Mouse (Mus musculus) brain, embryonic 14.5 days (tissue): ENCODE data around the gene Aff3. TPM values are rescaled to one million over a fixed set of nuclear protein-coding genes. Genes with fewer than 3 reads are reported as not detected.

ENCODE experiments used
- DNase-seq: peaks from one replicate; pipeline ENCODE4 v3.0.0-alpha.2; 2011; ENCODE audit warnings: low read depth
- CTCF ChIP-seq: fragments of 200-500 bp; IDR thresholded peaks from 2 replicates; pipeline ENCODE4 v1.5.1; 2012; ENCODE audit warnings: inconsistent platforms, mild to moderate bottlenecking, moderate library complexity, borderline replicate concordance; ENCODE audit not compliant: insufficient read depth, insufficient read length; ENCODE audit errors: extremely low read depth
- POLR2A ChIP-seq: fragments of 200-500 bp; IDR thresholded peaks from 2 replicates; pipeline ENCODE4 v1.6.1; 2012; ENCODE audit warnings: mild to moderate bottlenecking, inconsistent platforms, borderline replicate concordance; ENCODE audit not compliant: poor library complexity, insufficient read depth, insufficient read length, severe bottlenecking; ENCODE audit errors: extremely low read depth
- polyA plus RNA-seq: library from polyadenylated mRNA; depleted of rRNA; stranded (reverse); fragments of >200 nt; gene quantifications from 2 replicates; pipeline ENCODE4 v1.2.3, GENCODE M21; 2012

The Aff3 gene
- polyA plus RNA-seq, 1 experiment, result 52.5 TPM

DNA sequence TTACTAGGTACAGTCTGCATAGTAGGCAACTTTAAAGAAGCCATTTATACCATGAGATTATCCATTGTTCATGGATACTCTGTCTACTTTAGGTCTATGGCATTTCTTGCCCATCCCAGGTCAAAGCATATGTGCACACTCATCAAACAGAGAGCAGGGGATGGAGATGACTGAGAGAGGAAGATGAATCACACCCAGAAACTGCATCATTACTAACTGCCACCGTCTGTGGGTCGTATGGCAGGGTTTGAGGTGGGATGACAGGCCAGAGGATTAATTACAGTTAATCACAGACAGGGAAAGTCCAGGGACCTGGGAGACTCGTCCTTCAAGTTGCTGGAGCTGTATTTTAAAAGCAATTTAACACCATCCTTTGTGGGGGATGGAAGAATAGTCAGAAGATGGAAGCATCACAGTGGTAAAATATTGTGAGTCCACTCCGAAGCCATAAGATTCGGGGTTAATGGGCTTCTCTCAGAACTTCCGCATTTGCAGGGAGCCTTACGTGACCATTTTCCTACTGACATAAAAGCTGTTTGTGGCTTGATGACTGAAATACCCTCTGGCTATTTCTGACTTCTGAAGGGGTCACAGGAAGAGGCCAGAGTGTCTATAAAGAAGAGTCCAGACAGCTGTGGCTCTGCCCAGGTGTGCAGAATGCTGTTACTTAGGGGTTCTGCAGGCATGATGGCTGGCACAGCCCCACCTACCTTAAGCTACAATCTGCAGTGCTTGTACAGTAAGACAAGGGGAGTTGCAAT is 427.5 kb downstream of the Aff3 start:
- TF ChIP-seq CTCF, result no peak

DNA sequence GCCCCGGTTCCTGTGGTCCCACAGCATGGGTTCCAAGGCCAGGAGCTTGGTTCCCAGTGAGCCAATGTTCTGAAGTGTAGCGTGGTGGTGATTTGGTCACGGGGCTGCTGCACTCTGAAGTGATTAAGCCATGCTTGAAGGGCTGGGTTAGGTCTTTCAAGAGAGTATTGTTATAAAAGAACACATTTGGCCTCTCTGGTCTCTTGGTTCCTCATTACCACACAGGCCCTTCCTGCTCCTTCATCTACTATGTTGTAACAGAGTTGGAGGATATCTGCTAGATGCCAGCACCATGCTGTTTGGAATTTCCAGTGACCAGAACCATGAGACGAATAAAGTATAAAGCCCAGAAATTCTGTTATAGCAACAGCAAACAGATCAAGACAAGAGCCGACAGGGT is 431.6 kb downstream of the Aff3 start:
- TF ChIP-seq POLR2A, result no peak
- TF ChIP-seq CTCF, result no peak
- no peak for DNase-seq

More for the DNA sequence above, 427.5 kb downstream of the Aff3 start:
- no peak for DNase-seq

DNA sequence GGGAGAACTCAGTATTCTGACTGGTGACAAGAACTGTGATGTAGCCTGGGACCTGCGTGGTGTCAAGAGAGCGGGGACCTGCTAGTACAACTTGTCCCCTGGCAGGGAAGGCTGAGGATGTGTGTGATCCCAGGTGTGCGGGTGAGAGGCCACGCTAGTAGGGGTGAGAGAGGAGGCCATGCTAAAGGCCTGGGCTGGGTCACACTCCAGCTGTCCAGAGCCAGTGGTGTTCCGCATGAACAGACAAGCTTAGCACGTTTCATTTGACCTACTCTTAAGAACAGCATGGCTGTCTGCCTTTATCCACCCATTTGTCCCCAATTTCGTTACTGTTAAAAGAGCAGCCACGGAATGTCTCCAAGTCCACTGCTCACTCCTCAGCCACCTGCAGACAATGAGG is 434.7 kb downstream of the Aff3 start:
- no peak for DNase-seq
- no peak for TF ChIP-seq CTCF

DNA sequence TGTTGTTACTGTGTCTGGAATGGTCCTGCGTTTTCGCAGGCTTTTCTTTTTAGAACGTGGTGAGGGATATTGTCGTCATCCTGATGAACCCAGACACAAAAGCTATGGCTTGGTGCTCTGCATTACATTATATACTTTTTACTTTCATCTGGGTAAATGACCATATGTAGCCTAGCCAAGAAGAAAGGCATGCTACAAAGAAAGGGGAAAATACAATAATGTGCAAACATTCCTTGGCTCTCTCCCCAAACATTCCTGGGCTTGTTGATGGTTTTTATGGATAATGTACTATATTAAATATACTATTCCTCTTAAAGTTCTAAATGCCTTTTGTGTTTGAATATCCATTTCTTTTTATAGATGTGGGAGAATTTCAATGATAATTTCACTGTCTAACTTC is 435.9 kb downstream of the Aff3 start:
- no peak for TF ChIP-seq POLR2A
- no peak for DNase-seq

DNA sequence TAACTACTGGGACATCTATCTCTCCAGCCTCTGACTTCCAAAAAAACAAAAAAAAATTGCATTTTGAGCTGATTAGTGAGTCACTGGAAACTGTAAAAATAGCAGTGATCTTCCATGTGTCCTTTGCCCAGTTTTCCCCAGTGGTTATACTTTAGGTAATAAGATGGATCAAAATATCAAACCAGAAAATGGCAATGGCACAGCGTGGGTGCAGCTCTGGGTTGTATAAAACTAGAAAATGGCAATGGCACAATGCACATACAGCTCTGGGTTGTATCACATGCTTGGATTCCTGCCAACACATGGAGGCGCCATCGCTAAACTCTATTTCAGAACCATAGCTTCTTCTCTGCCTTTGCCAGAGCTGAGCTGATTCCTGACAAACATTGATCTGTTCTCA is 439.6 kb downstream of the Aff3 start:
- DNase-seq, result no peak
- no peak for TF ChIP-seq CTCF
- TF ChIP-seq POLR2A, result no peak

DNA sequence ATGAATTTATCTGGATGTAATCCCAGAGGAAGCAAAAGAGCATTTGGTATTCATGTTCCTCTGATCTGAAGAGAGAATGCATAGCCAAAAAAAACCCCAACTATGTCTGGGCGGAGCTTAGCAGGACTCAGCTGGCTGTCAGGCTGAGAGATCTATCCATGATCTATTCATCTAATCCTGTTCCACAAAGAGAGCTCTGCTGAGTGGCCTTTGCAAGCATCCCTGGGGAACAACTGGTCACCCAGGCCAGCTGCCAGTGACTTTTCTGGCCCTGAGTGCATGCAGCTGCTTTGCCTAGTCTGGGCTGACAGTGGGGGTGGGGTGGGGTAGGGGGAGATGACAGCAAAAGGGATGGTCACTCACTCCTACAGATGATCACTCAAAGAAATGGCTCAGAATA is 442.6 kb downstream of the Aff3 start:
- no peak for DNase-seq
- TF ChIP-seq CTCF (no peak), POLR2A (no peak)

DNA sequence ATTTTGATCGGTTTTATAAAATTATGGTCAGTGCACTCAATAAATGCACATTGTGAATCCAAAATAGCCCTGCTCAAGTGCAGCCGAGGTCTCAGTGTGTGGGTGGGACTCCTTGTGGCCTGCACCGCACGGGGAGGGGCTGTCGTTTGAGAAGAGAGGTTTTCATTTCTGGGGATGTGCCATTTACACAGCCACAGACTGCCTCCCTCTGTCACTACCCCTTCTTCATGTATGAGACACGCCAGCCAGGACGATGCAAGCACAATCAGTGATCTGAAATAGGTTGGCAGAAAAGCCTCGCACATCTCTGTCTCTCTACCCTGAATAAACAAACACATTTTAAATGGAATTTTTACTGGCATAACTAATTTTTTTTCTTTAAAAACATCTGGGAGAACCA is 443.3 kb downstream of the Aff3 start:
- DNase-seq, result no peak
- TF ChIP-seq POLR2A, result no peak
- TF ChIP-seq CTCF, result no peak

DNA sequence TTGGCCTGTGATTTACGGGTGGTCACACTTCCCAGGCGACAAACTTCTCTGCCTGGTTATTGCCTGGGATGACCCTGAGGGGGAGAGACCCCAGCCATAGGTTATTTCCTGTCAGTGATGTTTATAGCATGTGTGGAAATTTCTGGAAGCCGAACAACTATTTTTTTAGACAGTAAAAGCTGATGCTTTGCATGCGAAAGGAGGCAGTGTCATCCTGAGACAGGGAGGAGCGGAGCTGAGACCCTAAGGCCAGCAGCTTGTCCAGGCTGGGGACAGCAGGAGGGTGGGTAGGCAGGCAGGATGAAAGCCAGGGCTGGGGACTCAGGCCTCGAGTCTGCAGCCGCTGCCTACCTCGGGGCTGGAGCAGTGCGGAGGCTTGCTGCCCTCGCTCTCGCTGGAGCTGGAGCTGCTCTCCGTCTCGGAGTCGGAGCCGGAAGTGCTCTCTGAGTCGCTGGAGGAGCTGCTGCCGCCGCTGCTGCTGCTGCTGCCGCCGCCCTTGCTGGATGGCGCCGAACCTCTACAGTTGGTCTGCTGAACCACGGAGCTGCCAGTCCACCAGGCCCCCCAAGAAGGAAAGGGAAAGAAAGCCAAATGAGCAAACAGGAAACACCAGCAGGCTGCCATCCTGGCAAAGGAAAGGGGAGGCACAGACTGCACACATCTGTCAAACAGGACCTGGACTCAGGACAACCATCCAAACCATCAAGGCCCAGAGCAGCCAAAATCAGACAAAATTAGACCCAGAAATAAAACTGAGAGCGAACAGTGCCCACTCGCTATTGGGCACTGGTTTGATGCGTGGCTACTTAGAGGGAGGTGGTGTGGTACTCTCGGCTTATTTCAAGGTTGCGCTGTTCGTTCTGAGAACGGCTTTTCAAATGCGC is 446.6 kb downstream of the Aff3 start:
- DNase-seq, result no peak
- TF ChIP-seq CTCF (no peak), POLR2A (no peak)

DNA sequence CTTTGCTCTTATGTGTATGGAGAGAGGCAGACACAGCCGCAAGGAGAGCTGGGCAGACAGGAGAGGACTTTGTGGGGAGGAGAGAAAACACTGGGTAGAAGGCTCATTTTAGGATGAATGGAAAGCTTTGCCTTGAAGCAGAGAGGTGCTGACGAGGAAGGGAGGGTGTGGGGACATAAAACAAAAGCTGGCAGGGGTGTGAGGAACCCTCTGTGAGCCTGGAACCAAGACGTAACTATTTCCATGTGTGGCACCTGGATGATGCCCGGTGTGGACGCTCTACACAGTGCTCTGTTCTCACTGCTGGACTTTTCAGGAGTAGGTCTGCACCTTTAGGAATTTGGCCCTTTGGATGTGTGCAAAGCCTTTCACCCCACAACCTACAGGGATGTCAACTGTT is 447.7 kb downstream of the Aff3 start:
- DNase-seq, result no peak
- TF ChIP-seq CTCF (no peak), POLR2A (no peak)

DNA sequence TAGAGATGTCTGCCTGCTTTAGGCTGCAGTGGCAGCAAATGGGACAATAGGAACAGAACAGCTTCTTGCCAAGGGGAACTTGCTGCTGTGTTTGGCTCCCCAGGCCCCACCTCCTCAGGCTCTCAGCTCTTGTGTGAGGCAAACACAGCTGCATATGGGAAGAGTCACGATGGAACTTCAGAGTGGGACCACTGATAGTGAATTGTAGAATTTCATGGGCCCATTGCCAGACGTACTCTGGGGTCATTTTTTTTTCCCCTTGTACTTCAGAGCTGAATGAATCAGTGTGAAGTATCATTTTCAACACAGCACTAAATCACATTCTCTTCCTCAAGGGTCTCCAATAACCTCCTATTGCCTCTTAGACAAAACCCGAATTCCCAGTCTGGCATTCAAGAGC is 451.4 kb downstream of the Aff3 start:
- peak; percentile 51 for DNase-seq
- TF ChIP-seq POLR2A (no peak), CTCF (no peak)

DNA sequence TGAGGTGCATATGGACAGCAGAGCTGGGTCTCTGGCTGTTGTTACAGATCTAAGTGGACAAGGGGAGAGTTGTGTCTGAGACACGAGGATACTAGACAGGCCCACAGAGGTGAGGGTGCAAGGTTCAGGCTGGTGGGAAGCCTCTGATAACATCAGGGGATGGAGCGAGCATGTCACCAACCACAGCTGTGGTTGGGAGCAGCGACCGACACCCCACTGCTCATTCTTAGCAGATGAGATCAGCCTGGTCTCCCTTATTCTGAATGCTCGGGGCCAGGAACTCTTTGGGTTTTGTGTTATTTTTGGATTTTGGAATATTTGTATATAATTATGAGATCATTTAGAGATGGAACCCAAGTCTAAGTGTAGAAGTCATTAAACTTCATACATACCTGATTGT is 452.4 kb downstream of the Aff3 start:
- TF ChIP-seq CTCF (no peak), POLR2A (no peak)
- no peak for DNase-seq
